Mouse (Mus musculus) megakaryocyte progenitor cell, adult 5-6 weeks (primary cell): ENCODE measurements around the gene Mmp15. TPM values are rescaled to one million over a fixed set of nuclear protein-coding genes. Genes with fewer than 3 reads are reported as not detected.

Source experiments
- ATAC-seq: replicated peaks from 2 replicates; pipeline ENCODE4 v1.8.0; 2016; ENCODE audit warnings: mild to moderate bottlenecking, moderate TSS enrichment, inconsistent platforms; ENCODE audit not compliant: poor library complexity
- total RNA-seq, 2 experiments: library from RNA; stranded (forward) in 1 of 2; stranded (reverse) in 1 of 2; fragments of 157-497, 149-512 nt in 1 of 2; fragments of 200-1000 nt in 1 of 2; gene quantifications; 2 replicates each; pipeline versions ENCODE4 v1.2.3 to v1.2.4; 2015 to 2017

Gene Mmp15
- total RNA-seq, 2 experiments from 2014 or later = 0.04 to 0.42 TPM

- no peak for ATAC-seq
Observed at GRCm38 (mm10) chr8:95336363-95336762, 15.7 kb upstream of the Mmp15 start.

GRCm38 (mm10) chr8:95341721-95342120, 10.3 kb upstream of the Mmp15 start:
- no peak for ATAC-seq

GRCm38 (mm10) chr8:95344668-95345067, 7.4 kb upstream of the Mmp15 start:
- ATAC-seq = no peak

- peak; percentile 73 for ATAC-seq
Observed at GRCm38 (mm10) chr8:95346643-95347545, 5.2 kb upstream of the Mmp15 start.

- ATAC-seq = no peak
Observed at GRCm38 (mm10) chr8:95348356-95348755, 3.7 kb upstream of the Mmp15 start.

GRCm38 (mm10) chr8:95348811-95349630, 3.0 kb upstream of the Mmp15 start:
- ATAC-seq = peak; percentile 24; the same call in 1 of the 2 replicates

GRCm38 (mm10) chr8:95351461-95351860, 607 bp upstream of the Mmp15 start:
- ATAC-seq = no peak

GRCm38 (mm10) chr8:95352871-95353866, 1.1 kb downstream of the Mmp15 start:
- peak; percentile 24; the same call in 1 of the 2 replicates for ATAC-seq

- no peak for ATAC-seq
Observed at GRCm38 (mm10) chr8:95354606-95355005, 2.5 kb downstream of the Mmp15 start.

GRCm38 (mm10) chr8:95358550-95359411, 6.7 kb downstream of the Mmp15 start:
- 0 out of 2 replicates have a peak, but pooled peaks have one; percentile 11 for ATAC-seq

- ATAC-seq = peak; percentile 58
Observed at GRCm38 (mm10) chr8:95360181-95361015, 8.3 kb downstream of the Mmp15 start.

GRCm38 (mm10) chr8:95361016-95361341, 8.9 kb downstream of the Mmp15 start:
- peak; percentile 45 for ATAC-seq

- no peak for ATAC-seq
Observed at GRCm38 (mm10) chr8:95362272-95362671, 10.2 kb downstream of the Mmp15 start.

- ATAC-seq = no peak
Observed at GRCm38 (mm10) chr8:95363849-95364248, 11.8 kb downstream of the Mmp15 start.

- peak; percentile 77 for ATAC-seq
Observed at GRCm38 (mm10) chr8:95369581-95370326, 17.7 kb downstream of the Mmp15 start.

- no peak for ATAC-seq
Observed at GRCm38 (mm10) chr8:95373389-95374002, 21.4 kb downstream of the Mmp15 start.

GRCm38 (mm10) chr8:95374429-95374828, 22.4 kb downstream of the Mmp15 start:
- no peak for ATAC-seq
